Mouse (Mus musculus) heart, embryonic 14.5 days (tissue): ENCODE data around the gene Cox10. TPM values are rescaled to one million over a fixed set of nuclear protein-coding genes. Genes with fewer than 3 reads are reported as not detected.

Source experiments
- ATAC-seq: fragments of 200-750 bp; cut with Nextera tagmentation; 2 replicates; pipeline ENCODE4 v1.8.0; 2017; ENCODE audit warnings: low read depth, moderate TSS enrichment; ENCODE audit not compliant: insufficient number of reproducible peaks, insufficient read depth, low FRiP score
- H3K27ac ChIP-seq, 2 experiments: fragments of 200-500 bp in 1 of 2; fragments of 300-500 bp in 1 of 2; sonication (generic) in 1 of 2; replicated peaks in 1 of 2; 2 replicates each; pipeline ENCODE4 v1.5.1; 2012 to 2014; ENCODE audit warnings: low read depth in 2 of 2, low read length in 2 of 2, control low read depth in 1 of 2, mild to moderate bottlenecking in 1 of 2, mixed read lengths in 1 of 2; ENCODE audit not compliant: control insufficient read depth in 1 of 2, insufficient read depth in 1 of 2
- H3K27me3 ChIP-seq: fragments of 300-500 bp; sonication (generic); 2 replicates; pipeline ENCODE4 v1.6.1; 2014; ENCODE audit warnings: mild to moderate bottlenecking, low read length, control low read depth; ENCODE audit not compliant: control insufficient read depth, insufficient read depth
- H3K36me3 ChIP-seq: fragments of 300-500 bp; sonication (generic); 2 replicates; pipeline ENCODE4 v1.6.1; 2014; ENCODE audit warnings: mild to moderate bottlenecking, control low read depth, low read length, mixed read lengths; ENCODE audit not compliant: control insufficient read depth, insufficient read depth
- H3K4me1 ChIP-seq, 2 experiments: fragments of 200-500 bp in 1 of 2; fragments of 300-500 bp in 1 of 2; sonication (generic) in 1 of 2; 2 replicates each; pipeline ENCODE4 v1.6.1; 2012 to 2014; ENCODE audit warnings: low read length in 2 of 2, control low read depth in 1 of 2, mixed read lengths in 1 of 2; ENCODE audit not compliant: control insufficient read depth in 2 of 2, insufficient read depth in 2 of 2
- H3K4me2 ChIP-seq: fragments of 300-500 bp; sonication (generic); 2 replicates; pipeline ENCODE4 v1.6.1; 2014; ENCODE audit warnings: mild to moderate bottlenecking, low read length
- H3K4me3 ChIP-seq, 2 experiments: fragments of 200-500 bp in 1 of 2; fragments of 300-500 bp in 1 of 2; sonication (generic) in 1 of 2; 2 replicates each; pipeline ENCODE4 v1.5.1; 2012 to 2014; ENCODE audit warnings: low read length in 2 of 2, mild to moderate bottlenecking in 2 of 2, control low read depth in 1 of 2, low read depth in 1 of 2, moderate library complexity in 1 of 2; ENCODE audit not compliant: control insufficient read depth in 1 of 2, insufficient read depth in 1 of 2
- H3K9ac ChIP-seq: fragments of 300-500 bp; sonication (generic); 2 replicates; pipeline ENCODE4 v1.6.1; 2014; ENCODE audit warnings: mild to moderate bottlenecking, low read length
- H3K9me3 ChIP-seq: fragments of 300-500 bp; sonication (generic); 2 replicates; pipeline ENCODE4 v1.6.1; 2016; ENCODE audit warnings: low read length, control low read depth; ENCODE audit not compliant: control insufficient read depth
- WGBS: fragments of 180-500 bp; shearing (Covaris S2); extraction: QIAGEN DNeasy Blood & Tissue Kit; methylation state at CpG from one replicate; pipeline ENCODE4 v1.1.7; 2014; 5-methylcytosine and 5-hydroxymethylcytosine counted together
- polyA plus RNA-seq: library from polyadenylated mRNA; unstranded; fragments of >200 nt; fragmentation: Nextera tagmentation; extraction: Ambion mirVana; gene quantifications from 2 replicates; pipeline ENCODE4 v1.2.1, GENCODE M21; 2014

Cox10 gene
- polyA plus RNA-seq, 1 experiment from 2014 or later: 39.5 TPM

- H3K9me3 ChIP-seq: no peaks in the 10 kb centered on the region
- 61% methylated on average over 5 of the region's 5 CpGs for WGBS
Observed at GRCm38 (mm10) chr11:64034686-64035085, 44.6 kb downstream of the Cox10 start.

GRCm38 (mm10) chr11:64027423-64027822 is 51.8 kb downstream of the Cox10 start:
- no peak overlapping the region for H3K4me2 ChIP-seq
- no peaks in the 10 kb centered on the region; the same call in 1 of the 2 replicates for H3K27me3 ChIP-seq
- H3K36me3 ChIP-seq: no peaks in the 10 kb centered on the region
- H3K9me3 ChIP-seq: no peaks in the 10 kb centered on the region
- peaks cover 12 to 22% of the 10 kb centered on the region in 2 experiments for H3K4me1 ChIP-seq
- H3K9ac ChIP-seq: no peak overlapping the region
- WGBS: 63% methylated on average over 8 of the region's 8 CpGs
- no peak for ATAC-seq
- H3K27ac ChIP-seq: no peak overlapping the region
- no peak overlapping the region for H3K4me3 ChIP-seq

More at GRCm38 (mm10) chr11:64034686-64035085, 44.6 kb downstream of the Cox10 start:
- H3K27me3 ChIP-seq: no peaks in the 10 kb centered on the region
- no peaks in the 10 kb centered on the region for H3K36me3 ChIP-seq
- H3K27ac ChIP-seq: no peak overlapping the region
- H3K4me3 ChIP-seq: no peak overlapping the region
- no peak overlapping the region for H3K9ac ChIP-seq
- ATAC-seq: no peak
- H3K4me2 ChIP-seq: no peak overlapping the region
- peaks cover 3 to 5% of the 10 kb centered on the region in 2 experiments; a peak in 2 of 4 replicates for H3K4me1 ChIP-seq

GRCm38 (mm10) chr11:64025843-64026242 is 53.4 kb downstream of the Cox10 start:
- WGBS: 73% methylated on average over 4 of the region's 4 CpGs
- no peak for ATAC-seq

GRCm38 (mm10) chr11:64024575-64024974 is 54.7 kb downstream of the Cox10 start:
- Histone ChIP-seq H3K36me3 (no peaks in the 10 kb centered on the region), H3K27me3 (no peaks in the 10 kb centered on the region; the same call in 1 of the 2 replicates), H3K4me1 (peaks cover 12 to 23% of the 10 kb centered on the region in 2 experiments), H3K4me3 (no peak overlapping the region), H3K4me2 (no peak overlapping the region), H3K9me3 (no peaks in the 10 kb centered on the region), H3K9ac (no peak overlapping the region), H3K27ac (no peak overlapping the region)
- 72% methylated on average over 7 of the region's 7 CpGs for WGBS
- no peak for ATAC-seq

More at GRCm38 (mm10) chr11:64025843-64026242, 53.4 kb downstream of the Cox10 start:
- Histone ChIP-seq H3K4me3 (no peak overlapping the region), H3K27me3 (no peaks in the 10 kb centered on the region; the same call in 1 of the 2 replicates), H3K27ac (no peak overlapping the region), H3K4me1 (peaks cover 12 to 22% of the 10 kb centered on the region in 2 experiments), H3K4me2 (no peak overlapping the region), H3K9me3 (no peaks in the 10 kb centered on the region), H3K9ac (no peak overlapping the region), H3K36me3 (no peaks in the 10 kb centered on the region)

- Histone ChIP-seq H3K4me1 (peaks cover 12 to 28% of the 10 kb centered on the region in 2 experiments), H3K9me3 (no peaks in the 10 kb centered on the region), H3K4me3 (no peak overlapping the region), H3K36me3 (no peaks in the 10 kb centered on the region), H3K4me2 (no peak overlapping the region), H3K27me3 (no peaks in the 10 kb centered on the region; the same call in 1 of the 2 replicates), H3K27ac (no peak overlapping the region), H3K9ac (no peak overlapping the region)
- ATAC-seq: no peak
- 51% methylated on average over 15 of the region's 15 CpGs for WGBS
Observed at GRCm38 (mm10) chr11:64023380-64023981, 55.8 kb downstream of the Cox10 start.

- 75% methylated on average over 9 of the region's 9 CpGs for WGBS
Observed at GRCm38 (mm10) chr11:64022403-64023047, 56.7 kb downstream of the Cox10 start.

GRCm38 (mm10) chr11:64019235-64019634 is 60.0 kb downstream of the Cox10 start:
- Histone ChIP-seq H3K4me2 (no peak overlapping the region), H3K9me3 (no peaks in the 10 kb centered on the region), H3K4me1 (peaks cover 6 to 23% of the 10 kb centered on the region in 2 experiments), H3K9ac (no peak overlapping the region), H3K27me3 (no peaks in the 10 kb centered on the region), H3K27ac (no peak overlapping the region), H3K4me3 (no peak overlapping the region), H3K36me3 (no peaks in the 10 kb centered on the region)
- no peak for ATAC-seq
- WGBS: 37% methylated on average over 8 of the region's 8 CpGs

More at GRCm38 (mm10) chr11:64022403-64023047, 56.7 kb downstream of the Cox10 start:
- no peaks in the 10 kb centered on the region for H3K36me3 ChIP-seq
- no peak overlapping the region for H3K27ac ChIP-seq
- no peak overlapping the region for H3K9ac ChIP-seq
- no peaks in the 10 kb centered on the region; the same call in 1 of the 2 replicates for H3K27me3 ChIP-seq
- no peak overlapping the region for H3K4me2 ChIP-seq
- no peak for ATAC-seq
- peaks cover 11 to 28% of the 10 kb centered on the region in 2 experiments for H3K4me1 ChIP-seq
- no peaks in the 10 kb centered on the region for H3K9me3 ChIP-seq
- H3K4me3 ChIP-seq: no peak overlapping the region
